Mouse (Mus musculus) naive thymus-derived CD4-positive, alpha-beta T cell, adult 2 months (primary cell): ENCODE measurements around the gene Ptgis.

Experiments
- DNase-seq: peaks from one replicate; pipeline ENCODE4 v3.0.0-alpha.2; 2011; ENCODE audit warnings: low read depth

Gene Ptgis

GRCm38 (mm10) chr2:167240008-167240964 is at the start of gene Ptgis:
TSS of gene Ptgis (minus strand) at chr2:167240604.
- DNase-seq = no peak

DNA sequence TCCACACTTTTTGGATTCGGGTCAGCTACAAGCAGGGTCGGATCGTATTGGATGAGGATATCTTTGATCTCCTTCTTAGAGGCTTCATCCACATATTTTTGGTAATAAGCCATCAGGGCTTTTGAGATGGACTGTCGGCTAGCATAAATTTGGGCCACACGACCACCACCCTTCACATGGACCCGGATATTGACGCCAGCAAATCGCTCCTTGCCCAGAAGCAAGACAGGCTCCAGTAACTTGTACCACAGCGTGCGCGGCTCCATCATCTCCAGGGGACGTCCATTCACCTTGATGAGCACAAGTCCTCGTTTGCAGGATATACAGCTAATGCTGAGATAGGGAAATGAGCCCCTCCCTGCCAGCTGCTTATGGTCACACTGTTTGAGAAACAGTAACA is 41.1 kb upstream of the Ptgis start:
- no peak for DNase-seq

- DNase-seq = no peak
Measured at GRCm38 (mm10) chr2:167280986-167281310, 40.5 kb upstream of the Ptgis start.

DNA sequence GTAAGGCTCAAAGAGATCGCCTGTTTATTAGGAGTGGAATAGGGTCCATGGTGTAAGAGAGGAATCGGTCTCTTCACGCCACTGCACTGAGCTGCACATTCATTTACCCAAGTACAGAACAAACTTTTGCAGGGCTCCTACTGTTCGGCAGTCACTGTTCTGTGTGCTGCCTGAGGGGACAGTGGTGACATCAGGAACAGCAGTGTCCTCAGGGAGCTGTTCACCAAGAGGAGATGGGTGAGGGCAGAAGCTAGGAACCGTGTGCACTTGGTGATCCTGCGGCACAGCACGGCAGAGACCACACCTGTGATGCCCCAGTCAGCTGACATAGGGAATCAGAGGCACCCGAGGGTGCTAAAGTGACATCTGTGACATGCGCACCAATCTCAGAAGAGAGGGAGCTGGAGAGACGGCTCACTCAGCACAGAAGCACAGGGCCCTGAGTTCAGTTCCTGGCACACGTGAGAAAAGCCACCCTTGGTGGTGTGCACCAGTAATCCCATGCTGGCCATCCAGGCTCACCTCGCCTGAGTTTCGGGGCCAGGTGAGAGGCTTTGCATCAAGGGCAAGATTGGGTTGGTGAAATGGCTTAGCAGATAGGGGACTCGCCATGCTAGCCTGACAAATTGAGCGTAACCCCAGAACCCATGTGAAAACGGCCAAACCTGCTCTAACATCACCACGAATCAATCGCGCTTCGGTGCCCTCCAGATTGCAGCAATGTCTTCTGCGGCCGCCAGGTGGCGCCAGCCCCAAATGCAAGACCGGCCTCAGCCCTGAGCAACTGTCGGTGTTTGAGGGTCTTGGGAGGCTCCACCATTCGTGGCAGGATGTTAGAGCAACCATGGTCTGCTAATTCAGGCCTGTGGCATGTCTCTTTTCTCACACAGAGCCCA is 39.9 kb upstream of the Ptgis start:
- DNase-seq = peak; percentile 86

GRCm38 (mm10) chr2:167278751-167279526 is 38.5 kb upstream of the Ptgis start:
- peak; percentile 79 for DNase-seq

- no peak for DNase-seq
Measured at GRCm38 (mm10) chr2:167278011-167278410, 37.6 kb upstream of the Ptgis start.

- no peak for DNase-seq
Measured at GRCm38 (mm10) chr2:167277026-167277425, 36.6 kb upstream of the Ptgis start.

- no peak for DNase-seq
Measured at GRCm38 (mm10) chr2:167275856-167276255, 35.5 kb upstream of the Ptgis start.

DNA sequence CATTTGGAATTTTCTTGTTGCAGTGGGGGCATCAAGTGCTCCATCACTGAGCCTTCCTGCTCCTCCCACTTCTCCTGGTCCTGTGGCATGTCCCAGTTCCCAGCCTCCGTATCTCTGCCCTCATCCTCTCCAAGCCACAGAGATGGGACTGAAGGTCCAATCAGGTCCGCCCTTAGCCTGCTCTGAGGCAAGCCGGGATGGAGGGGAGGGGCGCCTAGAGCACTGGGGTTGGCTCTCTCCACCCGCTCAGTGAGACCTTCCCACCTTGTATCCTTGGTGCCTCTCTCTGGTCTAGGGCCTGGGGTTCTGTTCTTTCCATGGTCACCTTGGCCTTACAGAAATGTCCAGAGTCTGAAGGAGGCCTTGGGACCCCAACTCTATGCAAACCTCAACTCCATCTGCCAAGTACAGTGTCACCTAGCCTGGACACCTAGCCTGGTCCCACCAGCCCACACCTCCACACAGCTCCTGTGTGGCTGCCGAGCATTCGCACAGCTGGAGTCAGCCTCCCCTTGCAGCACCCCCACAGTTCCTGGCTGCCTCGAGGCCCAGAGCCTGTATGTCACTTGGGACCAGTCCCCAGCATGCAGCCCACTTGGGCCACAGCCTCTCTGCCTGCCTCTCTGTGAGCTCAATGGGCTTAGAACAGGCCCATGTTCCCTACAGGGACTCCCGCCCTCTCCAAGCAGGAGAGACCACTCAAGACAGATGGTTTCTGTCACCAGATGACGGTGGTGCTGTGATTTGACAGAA is 34.5 kb upstream of the Ptgis start:
- DNase-seq = no peak

- DNase-seq = no peak
Measured at GRCm38 (mm10) chr2:167273206-167273740, 32.9 kb upstream of the Ptgis start.

DNA sequence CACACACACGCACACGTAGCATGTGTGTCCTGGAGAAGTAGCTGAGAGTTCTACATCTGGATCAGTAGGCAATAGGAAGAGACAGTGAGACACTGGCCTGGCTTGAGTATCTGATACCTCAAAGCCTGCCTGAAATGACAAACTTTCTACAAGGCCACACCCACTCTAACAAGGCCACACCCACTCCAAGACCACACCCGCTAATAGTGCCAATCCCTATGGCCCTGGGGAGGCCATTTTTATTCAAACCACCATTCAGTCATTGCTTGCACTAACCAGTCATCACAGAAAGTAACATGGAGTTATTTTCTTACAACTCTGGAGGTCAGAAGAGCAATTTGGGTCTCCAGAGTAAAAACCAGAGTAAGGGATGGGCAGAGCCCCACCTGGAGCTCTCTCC is 32.3 kb upstream of the Ptgis start:
- no peak for DNase-seq

DNA sequence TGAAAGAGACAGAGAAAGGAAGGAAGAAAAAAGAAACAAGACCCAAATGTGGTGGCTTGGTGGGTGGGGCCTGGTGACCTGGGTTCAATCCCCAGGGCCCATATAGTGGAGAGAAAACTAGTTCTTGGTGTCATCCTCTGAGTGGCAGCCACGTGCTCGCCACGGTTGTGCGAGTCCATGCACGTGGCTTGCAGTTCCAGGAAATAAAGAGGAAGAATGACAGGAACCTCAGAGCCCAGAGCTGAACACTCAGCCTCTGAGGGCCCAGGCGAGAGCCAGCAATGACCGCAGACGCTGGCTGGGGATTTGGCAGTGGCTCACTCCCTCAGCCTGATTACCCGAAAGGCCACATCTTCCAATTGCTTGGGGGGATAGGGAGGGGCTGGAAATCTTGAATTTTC is 30.7 kb upstream of the Ptgis start:
- DNase-seq = no peak

GRCm38 (mm10) chr2:167270496-167270895 is 30.1 kb upstream of the Ptgis start:
- DNase-seq = no peak

GRCm38 (mm10) chr2:167268721-167269120 is 28.3 kb upstream of the Ptgis start:
- DNase-seq = no peak

- no peak for DNase-seq
Measured at GRCm38 (mm10) chr2:167268411-167268690, 27.9 kb upstream of the Ptgis start.

DNA sequence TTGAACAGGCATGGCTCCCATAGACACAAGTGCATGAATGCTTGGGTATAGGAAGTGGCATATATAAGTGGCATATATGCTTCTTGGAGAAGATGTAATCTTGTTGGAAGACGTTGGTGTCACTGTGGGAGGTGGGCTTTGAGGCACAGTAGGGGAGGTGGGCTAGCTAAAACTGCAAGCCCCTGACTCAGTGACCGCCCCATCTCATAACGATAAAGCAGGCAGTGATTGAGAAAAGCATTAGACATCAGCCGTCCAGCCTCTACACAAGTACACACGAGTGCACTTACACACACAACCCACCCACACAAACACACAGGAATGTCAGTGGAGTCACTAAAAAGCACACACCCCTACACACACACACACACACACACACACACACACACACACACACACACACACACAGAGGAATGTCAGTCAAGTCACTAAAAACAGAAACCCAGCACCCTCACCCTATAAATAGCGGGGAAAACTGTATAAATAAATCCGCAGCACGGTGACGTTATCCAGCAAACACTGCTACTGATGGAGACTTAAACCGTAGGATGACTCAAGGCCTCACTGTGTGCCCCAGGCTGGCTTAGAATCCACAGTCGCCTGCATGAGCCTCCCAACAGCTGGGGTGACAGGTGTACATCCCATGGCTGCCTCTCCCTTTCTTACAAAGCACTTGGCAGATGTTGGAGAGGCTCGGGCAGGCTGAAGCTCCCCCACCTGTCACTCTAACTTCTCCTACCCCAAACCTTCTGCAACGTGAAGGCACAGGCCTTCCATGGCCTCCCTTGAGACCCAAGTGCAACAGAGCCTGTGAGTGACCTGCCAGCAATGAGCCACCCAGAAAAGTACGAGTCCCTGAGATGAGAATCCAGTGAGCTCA is 27.4 kb upstream of the Ptgis start:
- no peak for DNase-seq

- DNase-seq = no peak
Measured at GRCm38 (mm10) chr2:167266231-167266630, 25.8 kb upstream of the Ptgis start.

GRCm38 (mm10) chr2:167265806-167266205 is 25.4 kb upstream of the Ptgis start:
- no peak for DNase-seq

DNA sequence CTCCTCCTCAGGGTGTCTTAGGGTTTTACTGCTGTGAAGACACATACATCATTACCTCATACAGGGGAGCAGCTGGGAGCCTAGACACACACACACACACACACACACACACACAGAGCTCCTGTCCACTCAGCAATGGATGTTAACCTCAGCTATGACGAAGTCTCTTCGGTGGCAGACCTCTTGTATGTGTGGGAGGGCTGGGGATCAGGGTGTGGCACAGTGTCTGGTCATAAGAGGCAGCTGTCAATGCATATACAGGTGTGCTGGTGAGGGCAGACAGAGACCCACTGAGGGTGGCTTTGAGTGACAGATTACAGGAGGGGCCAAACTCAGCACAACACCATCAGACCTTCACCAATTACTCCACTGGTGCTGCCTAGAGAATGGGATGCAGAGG is 24.6 kb upstream of the Ptgis start:
- DNase-seq = no peak

GRCm38 (mm10) chr2:167263931-167264330 is 23.5 kb upstream of the Ptgis start:
- no peak for DNase-seq
